Mouse (Mus musculus) cerebellum, adult 11-12 months (tissue): ENCODE results near the gene Inip.

Experiments
- DNase-seq: peaks from one replicate; pipeline ENCODE4 v3.0.0; 2022

Inip gene

GRCm38 (mm10) chr4:59765385-59766005 is 35.9 kb downstream of the Inip start:
- DNase-seq, result no peak

GRCm38 (mm10) chr4:59764950-59765349 is 36.4 kb downstream of the Inip start:
- DNase-seq, result no peak

- DNase-seq, result no peak
Measured at GRCm38 (mm10) chr4:59761365-59761729, 40.0 kb downstream of the Inip start.

- DNase-seq, result no peak
Measured at GRCm38 (mm10) chr4:59760636-59761364, 40.6 kb downstream of the Inip start.

- DNase-seq, result no peak
Measured at GRCm38 (mm10) chr4:59760016-59760415, 41.4 kb downstream of the Inip start.

- no peak for DNase-seq
Measured at GRCm38 (mm10) chr4:59757452-59758435, 43.6 kb downstream of the Inip start.

- peak; percentile 83 for DNase-seq
Measured at GRCm38 (mm10) chr4:59756332-59757082, 44.9 kb downstream of the Inip start.

GRCm38 (mm10) chr4:59753491-59754140 is 47.8 kb downstream of the Inip start:
- DNase-seq, result no peak

- DNase-seq, result no peak
Measured at GRCm38 (mm10) chr4:59739882-59740281, 61.5 kb downstream of the Inip start.

- DNase-seq, result no peak
Measured at GRCm38 (mm10) chr4:59739321-59739720, 62.1 kb downstream of the Inip start.

GRCm38 (mm10) chr4:59731544-59731943 is 69.8 kb downstream of the Inip start:
- no peak for DNase-seq

- DNase-seq, result no peak
Measured at GRCm38 (mm10) chr4:59728839-59729238, 72.5 kb downstream of the Inip start.

- no peak for DNase-seq
Measured at GRCm38 (mm10) chr4:59727878-59728261, 73.5 kb downstream of the Inip start.

- no peak for DNase-seq
Measured at GRCm38 (mm10) chr4:59727187-59727877, 74.1 kb downstream of the Inip start.

- DNase-seq, result no peak
Measured at GRCm38 (mm10) chr4:59726501-59726900, 74.9 kb downstream of the Inip start.

GRCm38 (mm10) chr4:59725579-59725978 is 75.8 kb downstream of the Inip start:
- no peak for DNase-seq

- no peak for DNase-seq
Measured at GRCm38 (mm10) chr4:59721811-59722210, 79.6 kb downstream of the Inip start.
